Mouse (Mus musculus) midbrain, embryonic 10.5 days (tissue): Measurements from ENCODE around the gene D230025D16Rik. TPM values are rescaled to one million over a fixed set of nuclear protein-coding genes. Genes with fewer than 3 reads are reported as not detected.
"Not testable (repeated sequence)": the region's sequence is repeated elsewhere in the genome, so short reads cannot be mapped to it uniquely, and the experiment has no call there.

Experiments used
- DNase-seq: peaks from one replicate; pipeline ENCODE4 v3.0.0-alpha.2; 2017; ENCODE audit warnings: low spot score
- H3K27ac ChIP-seq: fragments of 300-500 bp; sonication (generic); replicated peaks from 2 replicates; pipeline ENCODE4 v1.5.1; 2016; ENCODE audit warnings: mild to moderate bottlenecking
- H3K27me3 ChIP-seq: fragments of 300-500 bp; sonication (generic); 2 replicates; pipeline ENCODE4 v1.6.1; 2016; ENCODE audit warnings: low read depth, mild to moderate bottlenecking; ENCODE audit not compliant: poor library complexity, severe bottlenecking
- H3K36me3 ChIP-seq: fragments of 300-500 bp; sonication (generic); 2 replicates; pipeline ENCODE4 v1.6.1; 2016; ENCODE audit warnings: mild to moderate bottlenecking, moderate library complexity
- H3K4me1 ChIP-seq: fragments of 300-500 bp; sonication (generic); 2 replicates; pipeline ENCODE4 v1.6.1; 2016
- H3K4me3 ChIP-seq: fragments of 300-500 bp; sonication (generic); 2 replicates; pipeline ENCODE4 v1.5.1; 2016; ENCODE audit warnings: mild to moderate bottlenecking, moderate library complexity
- H3K9me3 ChIP-seq: fragments of 300-500 bp; sonication (generic); replicated peaks from 2 replicates; pipeline ENCODE4 v1.6.1; 2016; ENCODE audit warnings: mild to moderate bottlenecking
- WGBS: fragments of 180-500 bp; shearing (Covaris S2); methylation state at CpG from one replicate; pipeline ENCODE4 v1.1.7; 2016; 5-methylcytosine and 5-hydroxymethylcytosine counted together
- polyA plus RNA-seq: library from polyadenylated mRNA; unstranded; fragments of >200 nt; fragmentation: Nextera tagmentation; extraction: Ambion mirVana; gene quantifications from 2 replicates; pipeline ENCODE4 v1.2.1, GENCODE M21; 2016

D230025D16Rik gene
- 27.1 and 28.5 TPM in 2 replicates for polyA plus RNA-seq

GRCm38 (mm10) chr8:105224413-105225271, at the start of gene D230025D16Rik:
Gene D230025D16Rik, plus strand, starts transcription at chr8:105225145.
- Histone ChIP-seq H3K36me3 (no peaks in the 10 kb centered on the region), H3K27me3 (no peaks in the 10 kb centered on the region), H3K27ac (peak within 1 kb of the TSS; percentile 81), H3K9me3 (no peaks in the 10 kb centered on the region), H3K4me1 (peaks cover 21% of the 10 kb centered on the region), H3K4me3 (peak within 1 kb of the TSS; percentile 88)
- DNase-seq = peak; percentile 97
- WGBS = 3% methylated on average over 34 of the region's 34 CpGs

- H3K9me3 ChIP-seq, DNase-seq, H3K27me3 ChIP-seq, H3K27ac ChIP-seq, H3K4me3 ChIP-seq: not testable (repeated sequence)
- 95% methylated on average over 3 of the region's 3 CpGs for WGBS
- Histone ChIP-seq H3K36me3 (peaks cover 57% of the 10 kb centered on the region), H3K4me1 (peaks cover 22% of the 10 kb centered on the region)
Observed at GRCm38 (mm10) chr8:105175287-105175686, 49.7 kb upstream of the D230025D16Rik start.

DNA sequence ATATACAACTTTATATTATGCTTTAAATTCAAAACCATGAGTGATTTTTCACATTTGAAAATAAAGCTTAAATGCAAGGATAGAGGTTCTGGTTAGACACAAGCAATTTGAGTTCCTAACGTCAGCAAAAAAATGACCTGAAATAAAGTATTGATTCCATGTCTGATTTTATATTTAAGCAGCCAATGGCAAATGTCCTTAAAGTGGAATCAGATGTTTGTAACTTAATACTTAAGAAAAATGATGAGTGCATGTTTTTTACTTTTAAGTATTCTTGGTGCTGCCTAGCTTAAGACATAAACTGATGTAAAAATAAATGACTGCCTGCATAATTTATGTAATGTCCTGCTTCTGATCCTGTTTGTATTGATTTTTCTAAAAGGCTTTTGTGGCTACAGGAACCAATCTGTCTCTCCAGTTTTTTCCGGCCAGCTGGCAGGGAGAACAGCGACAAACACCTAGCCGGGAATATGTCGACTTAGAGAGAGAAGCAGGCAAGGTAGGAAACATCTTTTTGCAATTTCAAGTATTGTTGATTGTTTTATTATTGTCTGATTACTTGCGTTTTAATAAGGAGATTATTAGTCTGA, 46.6 kb upstream of the D230025D16Rik start:
- H3K36me3 ChIP-seq = peaks cover 86% of the 10 kb centered on the region
- peaks cover 7% of the 10 kb centered on the region for H3K4me1 ChIP-seq
- DNase-seq = no peak
- H3K27me3 ChIP-seq = no peaks in the 10 kb centered on the region
- 86% methylated on average over 6 of the region's 6 CpGs for whole genome bisulfite sequencing
- H3K4me3 ChIP-seq = no peak overlapping the region
- H3K9me3 ChIP-seq = no peaks in the 10 kb centered on the region
- H3K27ac ChIP-seq = no peak overlapping the region

DNA sequence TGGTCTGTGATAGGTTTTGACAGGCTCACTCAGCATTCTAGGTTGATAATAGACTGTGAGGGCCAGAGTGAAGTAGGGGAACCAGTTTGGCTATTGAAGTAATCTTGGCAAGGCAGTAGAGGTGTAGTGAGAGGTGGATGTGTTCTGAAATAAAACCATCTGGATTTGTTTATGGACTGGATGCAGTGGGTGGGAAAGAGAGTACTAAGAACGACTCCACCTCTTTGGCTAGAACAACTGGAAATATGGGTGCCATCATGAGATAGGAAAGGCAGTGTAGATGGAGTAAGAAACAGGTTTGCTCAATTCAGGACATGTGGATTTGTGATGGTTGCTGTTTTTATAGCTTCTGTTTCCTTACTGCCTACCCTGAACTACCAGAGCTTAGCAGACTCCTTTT, 42.7 kb upstream of the D230025D16Rik start:
- Histone ChIP-seq H3K4me3 (no peak overlapping the region), H3K36me3 (peaks cover 86% of the 10 kb centered on the region), H3K4me1 (no peaks in the 10 kb centered on the region), H3K9me3 (no peaks in the 10 kb centered on the region), H3K27ac (no peak overlapping the region), H3K27me3 (no peaks in the 10 kb centered on the region)
- DNase-seq = no peak
- 97% methylated on average over 1 of the region's 1 CpGs for WGBS

GRCm38 (mm10) chr8:105186467-105187005, 38.4 kb upstream of the D230025D16Rik start:
- Histone ChIP-seq H3K4me1 (no peaks in the 10 kb centered on the region), H3K36me3 (peaks cover 76% of the 10 kb centered on the region), H3K27me3 (no peaks in the 10 kb centered on the region), H3K27ac (no peak overlapping the region), H3K9me3 (no peaks in the 10 kb centered on the region), H3K4me3 (no peak overlapping the region)
- 90% methylated on average over 1 of the region's 1 CpGs for WGBS
- DNase-seq = no peak

DNA sequence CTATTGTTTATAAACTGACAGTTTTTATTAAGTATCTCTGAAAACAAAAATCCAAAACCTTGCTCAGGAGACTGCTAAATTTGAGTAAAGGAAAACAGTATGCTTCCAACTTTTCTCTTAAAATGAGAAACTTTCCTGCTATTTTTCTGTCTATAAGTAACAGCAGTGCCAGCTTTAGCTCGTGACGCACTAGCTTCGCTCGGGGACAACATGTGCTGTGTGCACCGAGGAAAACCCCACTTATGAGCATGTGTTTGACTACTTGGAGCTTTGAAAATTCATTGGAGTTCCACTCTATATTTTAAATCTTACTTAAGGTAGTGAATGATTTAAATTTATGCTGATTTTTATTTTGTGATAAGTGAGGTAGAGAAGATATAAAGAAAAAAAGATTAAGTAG, 32.8 kb upstream of the D230025D16Rik start:
- Histone ChIP-seq H3K4me3 (no peak overlapping the region), H3K36me3 (peaks cover 81% of the 10 kb centered on the region), H3K4me1 (no peaks in the 10 kb centered on the region), H3K27ac (no peak overlapping the region), H3K9me3 (no peaks in the 10 kb centered on the region), H3K27me3 (no peaks in the 10 kb centered on the region)
- DNase-seq = no peak
- WGBS = 97% methylated on average over 5 of the region's 5 CpGs

DNA sequence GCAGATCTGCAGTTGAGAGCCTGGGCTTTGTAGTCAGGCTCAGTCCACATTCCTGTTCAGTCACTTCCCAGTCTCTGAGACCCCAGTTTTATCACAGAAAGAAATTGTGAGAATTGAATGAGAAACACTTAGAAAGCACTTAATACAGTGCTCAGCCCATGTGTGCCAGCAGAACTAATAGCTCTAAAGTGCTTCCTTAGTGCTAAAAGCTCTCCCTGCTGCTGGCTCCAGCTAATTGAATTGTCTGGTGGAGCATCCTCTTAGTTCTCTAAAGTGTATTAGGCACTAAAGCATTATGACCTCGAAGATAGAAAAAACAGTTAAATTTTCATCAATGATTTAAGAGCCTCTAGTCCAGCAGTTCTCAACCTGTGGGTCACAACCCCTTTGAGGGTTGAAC, 19.2 kb upstream of the D230025D16Rik start:
- Histone ChIP-seq H3K27ac (no peak overlapping the region), H3K4me3 (no peak overlapping the region), H3K36me3 (peaks cover 82% of the 10 kb centered on the region), H3K9me3 (no peaks in the 10 kb centered on the region), H3K4me1 (no peaks in the 10 kb centered on the region), H3K27me3 (no peaks in the 10 kb centered on the region)
- WGBS = 89% methylated on average over 1 of the region's 1 CpGs
- DNase-seq = no peak

GRCm38 (mm10) chr8:105206766-105207275, 18.1 kb upstream of the D230025D16Rik start:
- H3K4me1 ChIP-seq = no peaks in the 10 kb centered on the region
- no peak overlapping the region for H3K27ac ChIP-seq
- WGBS = 90% methylated on average over 7 of the region's 7 CpGs
- no peaks in the 10 kb centered on the region for H3K27me3 ChIP-seq
- H3K9me3 ChIP-seq = no peaks in the 10 kb centered on the region
- DNase-seq = no peak
- H3K36me3 ChIP-seq = peaks cover 81% of the 10 kb centered on the region
- H3K4me3 ChIP-seq = no peak overlapping the region

DNA sequence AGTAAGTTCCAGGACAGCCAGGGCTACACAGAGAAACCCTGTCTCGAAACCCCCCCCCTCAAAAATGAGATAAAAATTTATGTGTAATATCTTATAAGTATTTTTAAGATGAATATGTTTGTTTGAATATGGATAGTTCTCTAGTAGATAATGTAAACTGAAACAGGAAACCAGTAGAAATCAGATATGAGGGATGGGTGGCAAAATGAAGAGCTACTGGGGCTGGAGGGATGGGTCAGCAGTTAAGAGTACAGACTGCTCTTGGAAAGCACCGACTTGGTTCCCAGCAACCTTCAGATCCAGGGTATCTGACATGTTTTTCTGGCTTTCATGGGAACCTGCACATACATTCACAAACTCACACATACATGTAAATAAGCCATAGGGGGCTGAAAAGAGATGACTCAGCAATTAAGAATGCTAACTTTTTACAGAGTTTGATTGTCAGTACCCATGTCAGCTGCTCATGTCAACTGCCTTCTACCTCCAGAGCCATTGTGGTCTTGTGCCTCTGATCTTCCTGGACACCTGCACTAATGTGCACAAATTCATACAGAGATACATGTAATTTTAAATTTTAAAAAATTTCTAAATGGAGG, 17.2 kb upstream of the D230025D16Rik start:
- H3K4me3 ChIP-seq = no peak overlapping the region
- no peak overlapping the region for H3K27ac ChIP-seq
- peaks cover 75% of the 10 kb centered on the region for H3K36me3 ChIP-seq
- no peaks in the 10 kb centered on the region for H3K27me3 ChIP-seq
- H3K4me1 ChIP-seq = no peaks in the 10 kb centered on the region
- no peak for DNase-seq
- H3K9me3 ChIP-seq = no peaks in the 10 kb centered on the region
- 95% methylated on average over 2 of the region's 2 CpGs for WGBS

GRCm38 (mm10) chr8:105209153-105210110, 15.5 kb upstream of the D230025D16Rik start:
- Histone ChIP-seq H3K4me3 (no peak overlapping the region), H3K36me3 (peaks cover 69% of the 10 kb centered on the region), H3K27me3 (no peaks in the 10 kb centered on the region), H3K9me3 (no peaks in the 10 kb centered on the region), H3K27ac (no peak overlapping the region), H3K4me1 (no peaks in the 10 kb centered on the region)
- no peak for DNase-seq
- WGBS = 43% methylated on average over 1 of the region's 1 CpGs

DNA sequence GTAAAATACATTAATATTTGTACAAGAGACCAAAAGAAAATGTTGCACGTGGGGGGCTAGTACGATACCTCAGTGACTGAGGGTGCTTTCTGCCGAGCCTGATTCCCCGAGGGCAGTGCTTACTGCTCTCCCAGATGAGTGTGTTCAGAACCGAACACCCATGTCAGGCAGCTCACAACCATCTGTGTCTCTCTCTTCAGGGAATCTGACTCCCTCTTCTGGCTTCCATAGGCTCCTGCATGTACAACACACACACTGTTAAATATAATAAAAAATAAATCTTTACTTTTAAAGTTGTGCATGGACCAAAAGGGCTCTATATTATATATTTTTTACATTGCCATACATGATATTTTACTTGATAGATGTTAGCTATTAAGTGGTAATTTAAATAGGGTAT, 10.8 kb upstream of the D230025D16Rik start:
- no peak for DNase-seq
- H3K4me1 ChIP-seq = no peaks in the 10 kb centered on the region
- no peak overlapping the region for H3K4me3 ChIP-seq
- 90% methylated on average over 5 of the region's 5 CpGs for WGBS
- no peak overlapping the region for H3K27ac ChIP-seq
- no peaks in the 10 kb centered on the region for H3K27me3 ChIP-seq
- no peaks in the 10 kb centered on the region for H3K9me3 ChIP-seq
- peaks cover 58% of the 10 kb centered on the region for H3K36me3 ChIP-seq
